Mouse (Mus musculus) kidney, adult 8-10 months (tissue): ENCODE results near the gene Tsc22d4.

Experiments
- DNase-seq, 2 experiments: peaks; one replicate each; pipeline ENCODE4 v3.0.0; 2022

Gene Tsc22d4

GRCm38 (mm10) chr5:137800917-137801316, 55.4 kb downstream of the Tsc22d4 start:
- DNase-seq = no peak

GRCm38 (mm10) chr5:137806158-137806557, 60.6 kb downstream of the Tsc22d4 start:
- no peak for DNase-seq

- no peak for DNase-seq
These were observed 62.8 kb downstream of the Tsc22d4 start for GRCm38 (mm10) chr5:137808316-137808715.

GRCm38 (mm10) chr5:137817466-137818222, 72.1 kb downstream of the Tsc22d4 start:
- no peak for DNase-seq
